Mouse (Mus musculus) E14TG2a.4 (cell line): ENCODE measurements at regions not wholly inside any gene's neighbourhood (a gene's known extent, or its start where the extent isn't known, plus 50 kb on each side); places are given as distances from the start of the nearest gene placed in this dataset.

ENCODE experiments used
- CTCF ChIP-seq: conservative IDR thresholded peaks from 2 replicates; pipeline ENCODE4 v1.5.1; 2014; ENCODE audit warnings: low read length
- POU5F1 ChIP-seq: IDR thresholded peaks from 2 replicates; pipeline ENCODE4 v1.6.1; 2014; ENCODE audit warnings: low read length, borderline replicate concordance

GRCm38 (mm10) chr11:92758383-92758964, 339.4 kb upstream of the Car10 start:
- TF ChIP-seq CTCF = no peak
- no peak for TF ChIP-seq POU5F1
